Mouse (Mus musculus) testis, adult 2 months (tissue): ENCODE results near the gene Atg9b.

Source experiments
- CTCF ChIP-seq: fragments of 200-500 bp; IDR thresholded peaks from 2 replicates; pipeline ENCODE4 v1.5.1; 2012; ENCODE audit warnings: low read depth, mild to moderate bottlenecking, inconsistent platforms, low read length, moderate library complexity; ENCODE audit not compliant: control insufficient read depth, insufficient read depth, insufficient replicate concordance
- POLR2A ChIP-seq: fragments of 200-500 bp; IDR thresholded peaks from 2 replicates; pipeline ENCODE4 v1.6.1; 2012; ENCODE audit warnings: low read depth, mild to moderate bottlenecking, inconsistent platforms, low read length, moderate library complexity; ENCODE audit not compliant: control insufficient read depth

- TF ChIP-seq CTCF (no peak), POLR2A (no peak)
These were observed 54.6 kb downstream of the Atg9b start for GRCm38 (mm10) chr5:24337366-24337765.
